Mouse (Mus musculus) liver, adult 2 months (tissue): ENCODE measurements around the gene Sun5. TPM values are rescaled to one million over a fixed set of nuclear protein-coding genes. Genes with fewer than 3 reads are reported as not detected.

Experiments used
- DNase-seq: peaks from one replicate; pipeline ENCODE4 v3.0.0-alpha.2; 2011; ENCODE audit warnings: low read depth, low spot score; ENCODE audit errors: extremely low read depth
- H3K27ac ChIP-seq: fragments of 200-500 bp; replicated peaks from 2 replicates; pipeline ENCODE4 v1.5.1; 2012; ENCODE audit warnings: low read depth, mild to moderate bottlenecking, control low read depth, inconsistent platforms, low read length; ENCODE audit not compliant: insufficient read depth
- H3K27me3 ChIP-seq: fragments of 200-500 bp; 2 replicates; pipeline ENCODE4 v1.6.1; 2012; ENCODE audit warnings: mild to moderate bottlenecking, moderate library complexity, low read length, inconsistent platforms; ENCODE audit not compliant: control insufficient read depth, insufficient read depth
- H3K36me3 ChIP-seq: fragments of 200-500 bp; 2 replicates; pipeline ENCODE4 v1.6.1; 2012; ENCODE audit warnings: low read length, inconsistent platforms; ENCODE audit not compliant: control insufficient read depth, insufficient read depth
- H3K4me1 ChIP-seq: fragments of 200-500 bp; 2 replicates; pipeline ENCODE4 v1.6.1; 2011; ENCODE audit warnings: low read length; ENCODE audit not compliant: control insufficient read depth, insufficient read depth
- H3K4me3 ChIP-seq: fragments of 200-500 bp; 2 replicates; pipeline ENCODE4 v1.5.1; 2011; ENCODE audit warnings: low read depth, mild to moderate bottlenecking, control low read depth, low read length, moderate library complexity; ENCODE audit not compliant: insufficient read depth
- H3K79me2 ChIP-seq: fragments of 200-500 bp; 2 replicates; pipeline ENCODE4 v1.6.1; 2012; ENCODE audit warnings: inconsistent platforms, mild to moderate bottlenecking, low read length, moderate library complexity; ENCODE audit not compliant: control insufficient read depth, insufficient read depth
- H3K9ac ChIP-seq: fragments of 200-500 bp; 2 replicates; pipeline ENCODE4 v1.6.1; 2012; ENCODE audit warnings: low read depth, mild to moderate bottlenecking, control low read depth, inconsistent platforms, low read length
- CTCF ChIP-seq: fragments of 200-500 bp; IDR thresholded peaks from 2 replicates; pipeline ENCODE4 v1.5.1; 2011; ENCODE audit warnings: low read depth, low read length, control low read depth
- POLR2A ChIP-seq: fragments of 200-500 bp; IDR thresholded peaks from 2 replicates; pipeline ENCODE4 v1.6.1; 2011; ENCODE audit warnings: low read length, control low read depth; ENCODE audit not compliant: insufficient read depth; ENCODE audit errors: extremely low read depth
- WGBS: fragments of 180-500 bp; shearing (Covaris S2); methylation state at CpG from one replicate; pipeline ENCODE4 v1.1.7; 2018; 5-methylcytosine and 5-hydroxymethylcytosine counted together
- polyA plus RNA-seq: library from polyadenylated mRNA; depleted of rRNA; stranded (reverse); fragments of >200 nt; gene quantifications from 2 replicates; pipeline ENCODE4 v1.2.3, GENCODE M21; 2012
- total RNA-seq: library from RNA; depleted of rRNA; stranded (reverse); fragments of >200 nt; gene quantifications from 2 replicates; pipeline ENCODE4 v1.2.3, GENCODE M21; 2014

Sun5 gene
- total and polyA plus RNA-seq, 2 experiments = not detected

DNA sequence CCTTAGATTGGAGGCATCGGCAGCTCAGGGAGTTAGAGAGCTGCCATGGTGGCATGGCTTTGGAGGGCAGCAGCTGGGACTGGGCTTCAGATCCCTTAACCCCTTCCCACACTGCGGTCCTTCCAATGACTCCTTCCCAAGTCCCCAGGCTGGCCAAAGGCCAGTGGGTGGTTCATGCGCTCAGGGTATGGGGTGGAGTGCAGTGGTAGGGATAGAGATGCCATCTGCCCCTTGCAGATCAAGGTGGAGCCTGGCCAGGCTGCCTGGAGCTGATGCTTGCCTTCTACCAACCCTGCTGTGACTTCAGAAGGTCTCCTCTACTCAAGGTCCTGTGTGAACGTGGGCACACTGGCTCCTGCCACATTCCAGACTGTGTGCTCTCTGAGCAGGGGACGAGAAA lies 28.2 kb upstream of the Sun5 start:
- Histone ChIP-seq H3K79me2 (no peaks in the 10 kb centered on the region), H3K27ac (no peak overlapping the region), H3K27me3 (no peaks in the 10 kb centered on the region), H3K9ac (no peak overlapping the region), H3K4me3 (no peak overlapping the region), H3K4me1 (no peaks in the 10 kb centered on the region), H3K36me3 (no peaks in the 10 kb centered on the region)
- WGBS = 79% methylated on average over 5 of the region's 5 CpGs
- no peak for TF ChIP-seq CTCF
- TF ChIP-seq POLR2A = no peak
- DNase-seq = no peak

DNA sequence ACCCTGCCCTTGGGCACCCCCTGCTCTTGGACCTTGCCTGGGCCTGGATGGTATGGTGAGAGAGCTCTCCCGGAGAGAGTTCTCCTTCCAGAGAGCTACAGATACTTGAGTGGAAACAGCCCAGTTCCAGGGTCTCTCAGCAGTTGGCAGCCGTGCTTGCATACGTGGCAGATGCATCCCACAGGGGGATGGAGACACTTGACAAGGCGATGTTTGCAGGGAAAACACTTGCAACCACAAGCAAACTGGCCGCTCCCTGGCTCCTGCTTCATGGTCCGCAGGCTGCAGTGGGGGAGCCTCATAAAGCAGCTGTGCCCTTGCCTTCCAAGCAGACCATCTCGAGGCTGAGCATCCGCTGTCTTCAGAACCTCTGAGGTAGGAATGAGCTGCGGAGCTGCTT lies 3.9 kb upstream of the Sun5 start, which contains the start of gene Bpifb2:
Gene Bpifb2, plus strand, starts transcription at position 301 of the 400 bp plus-strand sequence.
- Histone ChIP-seq H3K4me1 (no peaks in the 10 kb centered on the region), H3K27me3 (no peaks in the 10 kb centered on the region), H3K4me3 (no peak within 1 kb of the TSS), H3K9ac (no peak within 1 kb of the TSS), H3K79me2 (no peaks in the 10 kb centered on the region), H3K27ac (no peak within 1 kb of the TSS), H3K36me3 (no peaks in the 10 kb centered on the region)
- DNase-seq = no peak
- TF ChIP-seq CTCF (no peak), POLR2A (no peak)
- 51% methylated on average over 9 of the region's 9 CpGs for WGBS

DNA sequence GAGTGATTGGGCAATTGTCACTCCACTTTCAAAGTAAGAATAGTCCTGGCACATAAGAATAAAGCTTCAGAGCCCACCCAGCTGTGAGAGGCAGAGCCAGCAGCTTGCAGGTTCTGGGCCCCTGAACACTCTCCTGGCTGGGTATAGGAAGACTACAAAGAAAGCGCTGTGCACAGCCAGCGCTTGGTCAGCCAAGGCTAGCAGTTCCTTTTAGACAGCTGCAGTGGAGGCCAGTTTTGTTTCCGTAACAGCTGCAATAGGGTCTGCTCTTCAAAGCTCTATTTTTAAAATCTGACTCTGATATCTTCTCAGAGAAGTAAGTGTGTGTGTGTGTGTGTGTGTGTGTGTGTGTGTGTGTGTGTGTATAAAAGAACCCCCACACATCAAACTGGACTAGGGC lies 8.9 kb downstream of the Sun5 start:
- no peaks in the 10 kb centered on the region for H3K79me2 ChIP-seq
- TF ChIP-seq CTCF (no peak), POLR2A (no peak)
- H3K27me3 ChIP-seq = no peaks in the 10 kb centered on the region
- H3K4me3 ChIP-seq = no peak overlapping the region
- H3K9ac ChIP-seq = no peak overlapping the region
- no peak overlapping the region for H3K27ac ChIP-seq
- H3K4me1 ChIP-seq = no peaks in the 10 kb centered on the region
- no peaks in the 10 kb centered on the region for H3K36me3 ChIP-seq
- WGBS = 90% methylated on average over 3 of the region's 3 CpGs
- DNase-seq = no peak

DNA sequence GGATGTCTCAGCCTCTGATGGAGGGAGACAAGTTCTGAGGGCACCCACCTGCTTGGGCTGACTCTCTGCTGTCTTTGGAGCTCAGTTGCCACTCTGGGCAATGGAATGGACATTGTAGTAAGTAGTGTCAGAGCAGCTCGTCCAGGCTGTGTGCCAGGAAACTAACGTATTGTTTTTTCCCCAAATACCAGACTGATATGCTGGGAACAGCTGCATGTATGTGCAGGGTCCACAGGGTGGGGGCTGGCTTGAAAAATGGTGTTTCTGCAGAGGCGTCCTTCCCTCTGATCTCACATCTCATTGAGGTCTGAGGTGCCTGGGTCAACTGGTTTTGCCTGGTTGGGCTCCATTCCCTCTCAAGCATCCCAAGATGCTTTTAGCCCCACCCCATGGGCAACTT lies 10.2 kb downstream of the Sun5 start:
- no peak for TF ChIP-seq CTCF
- TF ChIP-seq POLR2A = no peak
- DNase-seq = no peak
- 50% methylated on average over 3 of the region's 3 CpGs for WGBS

DNA sequence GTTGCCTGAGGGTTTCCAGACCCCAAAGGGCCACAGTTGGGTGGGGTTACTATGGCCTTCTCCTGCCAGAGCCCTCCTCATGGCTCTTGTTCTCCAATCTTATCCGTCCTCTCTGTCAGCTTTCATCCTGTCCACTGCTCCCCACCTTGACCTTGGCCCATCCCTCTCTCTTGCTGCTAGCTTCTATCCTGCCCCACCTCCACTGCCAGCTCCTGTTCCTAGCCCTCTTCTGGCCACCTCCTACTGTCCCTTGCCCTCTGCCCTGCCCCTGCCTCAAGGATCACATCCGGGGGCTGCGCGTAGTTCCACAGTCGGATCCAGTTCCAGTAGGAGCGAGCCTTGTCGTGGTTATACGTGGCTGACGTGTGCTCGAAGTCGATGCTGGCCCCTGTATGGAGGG lies 10.6 kb downstream of the Sun5 start:
- no peak for DNase-seq
- no peaks in the 10 kb centered on the region for H3K4me1 ChIP-seq
- H3K27me3 ChIP-seq = no peaks in the 10 kb centered on the region
- H3K9ac ChIP-seq = no peak overlapping the region
- no peak for TF ChIP-seq CTCF
- TF ChIP-seq POLR2A = no peak
- 82% methylated on average over 11 of the region's 11 CpGs for WGBS
- H3K79me2 ChIP-seq = no peaks in the 10 kb centered on the region
- no peak overlapping the region for H3K4me3 ChIP-seq
- H3K36me3 ChIP-seq = no peaks in the 10 kb centered on the region
- no peak overlapping the region for H3K27ac ChIP-seq

More for the DNA sequence above, 10.2 kb downstream of the Sun5 start:
- no peaks in the 10 kb centered on the region for H3K27me3 ChIP-seq
- no peak overlapping the region for H3K27ac ChIP-seq
- no peaks in the 10 kb centered on the region for H3K79me2 ChIP-seq
- no peak overlapping the region for H3K4me3 ChIP-seq
- no peak overlapping the region for H3K9ac ChIP-seq
- H3K4me1 ChIP-seq = no peaks in the 10 kb centered on the region
- no peaks in the 10 kb centered on the region for H3K36me3 ChIP-seq

DNA sequence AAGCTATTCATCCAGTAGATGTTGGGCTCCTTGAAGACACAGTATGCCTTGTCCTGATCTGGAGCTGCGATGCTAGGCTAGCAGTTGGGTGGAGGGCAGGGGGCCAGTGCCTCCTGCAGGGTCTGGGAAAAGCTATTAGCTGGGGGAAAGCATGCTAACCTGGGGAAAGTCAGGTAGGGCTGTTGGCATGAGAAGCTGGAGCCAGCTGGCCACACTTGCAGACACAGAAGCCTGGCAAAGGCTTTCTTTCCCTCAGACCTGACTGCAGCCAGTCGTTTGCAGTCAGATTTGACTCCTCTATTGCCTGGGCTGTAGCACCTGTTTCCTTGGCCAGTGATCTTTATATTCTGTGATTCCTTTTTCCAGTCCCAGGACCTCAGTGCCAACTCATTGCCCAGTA lies 11.3 kb downstream of the Sun5 start:
- H3K9ac ChIP-seq = no peak overlapping the region
- TF ChIP-seq POLR2A (no peak), CTCF (no peak)
- no peak overlapping the region for H3K27ac ChIP-seq
- no peaks in the 10 kb centered on the region for H3K4me1 ChIP-seq
- DNase-seq = no peak
- H3K79me2 ChIP-seq = no peaks in the 10 kb centered on the region
- WGBS = 86% methylated on average over 2 of the region's 2 CpGs
- H3K27me3 ChIP-seq = no peaks in the 10 kb centered on the region
- H3K4me3 ChIP-seq = no peak overlapping the region
- H3K36me3 ChIP-seq = no peaks in the 10 kb centered on the region
